Mouse (Mus musculus) embryonic stem cell, embryonic (primary cell): ENCODE data around the gene Lgals2.

Source experiments
- CTCF ChIA-PET, 4 experiments: fragments of 300-600 bp in 2 of 4; fragments of 350-600 bp in 2 of 4; sonication (Branson Sonifier 250); formaldehyde crosslinking; loops; one replicate each; lab custom pipeline; 2022; ENCODE audit warnings: inconsistent platforms in 2 of 4; lab: Charles Lee
- POLR2A ChIA-PET, 4 experiments: fragments of 300-600 bp in 2 of 4; fragments of 350-600 bp in 2 of 4; sonication (Branson Sonifier 250); formaldehyde crosslinking; loops; one replicate each; lab custom pipeline; 2022; ENCODE audit warnings: antibody characterized with exemption in 4 of 4, inconsistent platforms in 1 of 4; lab: Charles Lee

Lgals2 gene

GRCm38 (mm10) chr15:78855303-78855965, at the start of gene Lgals2:
Gene Lgals2 (minus strand): TSS chr15:78855529.
- CTCF ChIA-PET, result interaction anchor here in 2 of 4 experiments (0.6 to 0.8 kb wide), 4 partner anchors 46 to 628 kb away, joined by 3 to 4 read pairs (median 4); partner anchors contain the start of gene Elfn2 (in 1 of the 2)
- POLR2A ChIA-PET, result interaction anchor here in 2 of 4 experiments (1.0 to 2.7 kb wide), 3 partner anchors 9 to 33 kb away, joined by 3 to 17 read pairs (median 9); no protein-coding TSS in a partner anchor

GRCm38 (mm10) chr15:78903243-78903642, 47.9 kb upstream of the Lgals2 start:
- ChIA-PET POLR2A (interaction anchor here (0.5 to 13.5 kb wide), 19 partner anchors 8 to 932 kb away, joined by 3 to 130 read pairs (median 3); partner anchors contain the start of gene Pdxp (in 3 of the 4)), CTCF (interaction anchor here (0.5 to 7.2 kb wide), 56 partner anchors 9 to 327 kb away, joined by 3 to 129 read pairs (median 4); partner anchors contain the start of genes Nol12 (in 2 of the 4), Pdxp (in 2 of the 4), Eif3l (in 1 of the 4) and Gga1 (in 1 of the 4))

- CTCF ChIA-PET, result interaction anchor here (0.5 to 7.2 kb wide), 26 partner anchors 9 to 282 kb away, joined by 3 to 129 read pairs (median 4); partner anchors contain the start of genes Nol12 (in 2 of the 4), Pdxp (in 2 of the 4), Gga1 (in 1 of the 4) and Lgals2 (in 1 of the 4)
Measured at GRCm38 (mm10) chr15:78901422-78901789, 46.1 kb upstream of the Lgals2 start.

GRCm38 (mm10) chr15:78900585-78901421, 45.5 kb upstream of the Lgals2 start:
- ChIA-PET CTCF (interaction anchor here (0.5 to 7.2 kb wide), 23 partner anchors 8 to 282 kb away, joined by 3 to 129 read pairs (median 4); partner anchors contain the start of genes Pdxp (in 2 of the 4), Gga1 (in 1 of the 4), Lgals2 (in 1 of the 4) and Nol12 (in 1 of the 4)), POLR2A (interaction anchor here in 3 of 4 experiments (0.7 to 13.5 kb wide), 22 partner anchors 9 to 536 kb away, joined by 3 to 130 read pairs (median 4); partner anchors contain the start of genes Gga1 (in 2 of the 3), Pdxp (in 2 of the 3) and Nol12 (in 1 of the 3))

More at GRCm38 (mm10) chr15:78901422-78901789, 46.1 kb upstream of the Lgals2 start:
- POLR2A ChIA-PET, result interaction anchor here in 3 of 4 experiments (0.7 to 13.5 kb wide), 19 partner anchors 9 to 261 kb away, joined by 3 to 130 read pairs (median 4); partner anchors contain the start of genes Pdxp (in 3 of the 3), Nol12 (in 2 of the 3) and Gga1 (in 1 of the 3)

- CTCF ChIA-PET, result interaction anchor here in 3 of 4 experiments (0.6 to 7.2 kb wide), 11 partner anchors 12 to 227 kb away, joined by 3 to 129 read pairs (median 8); partner anchors contain the start of genes Pdxp (in 2 of the 3) and Gga1 (in 1 of the 3)
- POLR2A ChIA-PET, result interaction anchor here in 3 of 4 experiments (0.6 to 13.5 kb wide), 18 partner anchors 8 to 537 kb away, joined by 3 to 130 read pairs (median 3); partner anchors contain the start of genes Gga1 (in 2 of the 3), Pdxp (in 2 of the 3) and Nol12 (in 1 of the 3)
Measured at GRCm38 (mm10) chr15:78899740-78900584, 44.6 kb upstream of the Lgals2 start, which contains the start of gene Sh3bp1. Gene Sh3bp1 (plus strand): TSS chr15:78899768.

GRCm38 (mm10) chr15:78899409-78899739, 44.0 kb upstream of the Lgals2 start, which contains the start of gene Gm49510:
Gene Gm49510 (plus strand): TSS chr15:78899667.
- POLR2A ChIA-PET, result interaction anchor here (0.6 to 13.5 kb wide), 18 partner anchors 9 to 100 kb away, joined by 3 to 130 read pairs (median 4); partner anchors contain the start of genes Gga1 (in 2 of the 4) and Pdxp (in 2 of the 4)
- CTCF ChIA-PET, result interaction anchor here in 3 of 4 experiments (0.6 to 7.2 kb wide), 6 partner anchors 13 to 86 kb away, joined by 3 to 129 read pairs (median 4); partner anchors contain the start of gene Pdxp (in 2 of the 3)

- ChIA-PET CTCF (interaction anchor here in 3 of 4 experiments (0.9 to 7.2 kb wide), 7 partner anchors 8 to 17 kb away, joined by 3 to 129 read pairs (median 3); partner anchors contain the start of gene Pdxp (in 2 of the 3)), POLR2A (interaction anchor here (0.6 to 13.5 kb wide), 22 partner anchors 9 to 492 kb away, joined by 3 to 130 read pairs (median 5); partner anchors contain the start of genes Gga1 (in 2 of the 4), Pdxp (in 2 of the 4) and Mpst (in 1 of the 4))
Measured at GRCm38 (mm10) chr15:78898507-78899001, 43.2 kb upstream of the Lgals2 start.

GRCm38 (mm10) chr15:78897488-78897887, 42.2 kb upstream of the Lgals2 start:
- POLR2A ChIA-PET, result interaction anchor here (0.6 to 13.5 kb wide), 21 partner anchors 8 to 1973 kb away, joined by 3 to 130 read pairs (median 5); partner anchors contain the start of genes Gga1 (in 3 of the 4), Pdxp (in 2 of the 4), Nol12 (in 1 of the 4) and Triobp (in 1 of the 4)

GRCm38 (mm10) chr15:78896149-78896548, 40.8 kb upstream of the Lgals2 start:
- ChIA-PET POLR2A (interaction anchor here in 3 of 4 experiments (0.6 to 13.5 kb wide), 14 partner anchors 9 to 501 kb away, joined by 3 to 130 read pairs (median 9); partner anchors contain the start of genes Gga1 (in 2 of the 3) and Pdxp (in 2 of the 3)), CTCF (interaction anchor here in 1 of 4 experiments (0.7 kb wide), 1 partner anchor 246 kb away, joined by 6 read pairs; no protein-coding TSS in a partner anchor)

More at GRCm38 (mm10) chr15:78897488-78897887, 42.2 kb upstream of the Lgals2 start:
- CTCF ChIA-PET, result interaction anchor here (0.5 to 7.2 kb wide), 7 partner anchors 9 to 242 kb away, joined by 3 to 129 read pairs (median 5); partner anchors contain the start of gene Pdxp (in 2 of the 4)

- ChIA-PET CTCF (interaction anchor here in 2 of 4 experiments (0.7 to 1.9 kb wide), 2 partner anchors 18 to 247 kb away, joined by 6 to 7 read pairs; partner anchors contain the start of gene Pdxp (in 1 of the 2)), POLR2A (interaction anchor here in 3 of 4 experiments (0.6 to 13.5 kb wide), 14 partner anchors 9 to 501 kb away, joined by 3 to 130 read pairs (median 8); partner anchors contain the start of genes Pdxp (in 2 of the 3) and Gga1 (in 1 of the 3))
Measured at GRCm38 (mm10) chr15:78895741-78896140, 40.4 kb upstream of the Lgals2 start.

GRCm38 (mm10) chr15:78894726-78895125, 39.4 kb upstream of the Lgals2 start:
- CTCF ChIA-PET, result interaction anchor here (0.6 to 2.4 kb wide), 7 partner anchors 8 to 207 kb away, joined by 3 to 11 read pairs (median 4); partner anchors contain the start of gene Pdxp (in 1 of the 4)

GRCm38 (mm10) chr15:78892440-78892839, 37.1 kb upstream of the Lgals2 start:
- POLR2A ChIA-PET, result interaction anchor here in 2 of 4 experiments (1.0 to 13.5 kb wide), 8 partner anchors 6 to 43 kb away, joined by 3 to 130 read pairs (median 20); partner anchors contain the start of genes Pdxp (in 2 of the 2) and Nol12 (in 1 of the 2)
- CTCF ChIA-PET, result interaction anchor here in 1 of 4 experiments (0.6 to 1.2 kb wide), 2 partner anchors 9 to 20 kb away, joined by 3 to 4 read pairs; no protein-coding TSS in a partner anchor

More at GRCm38 (mm10) chr15:78894726-78895125, 39.4 kb upstream of the Lgals2 start:
- POLR2A ChIA-PET, result interaction anchor here (0.5 to 13.5 kb wide), 17 partner anchors 9 to 303 kb away, joined by 3 to 130 read pairs (median 7); partner anchors contain the start of genes Pdxp (in 2 of the 4), Gga1 (in 1 of the 4) and Triobp (in 1 of the 4)

- POLR2A ChIA-PET, result interaction anchor here in 3 of 4 experiments (0.6 to 7.0 kb wide), 18 partner anchors 6 to 320 kb away, joined by 3 to 48 read pairs (median 4); partner anchors contain the start of genes Gga1 (in 1 of the 3), Nol12 (in 1 of the 3), Sh3bp1 (in 1 of the 3) and Triobp (in 1 of the 3)
- CTCF ChIA-PET, result interaction anchor here in 3 of 4 experiments (0.5 to 2.4 kb wide), 8 partner anchors 9 to 330 kb away, joined by 3 to 12 read pairs (median 4); no protein-coding TSS in a partner anchor
Measured at GRCm38 (mm10) chr15:78889401-78889853, 34.1 kb upstream of the Lgals2 start.

- POLR2A ChIA-PET, result interaction anchor here in 3 of 4 experiments (0.7 to 4.2 kb wide), 4 partner anchors 11 to 342 kb away, joined by 3 to 34 read pairs (median 4); no protein-coding TSS in a partner anchor
- CTCF ChIA-PET, result interaction anchor here in 2 of 4 experiments (0.5 to 0.7 kb wide), 2 partner anchors 60 to 169 kb away, joined by 4 read pairs; no protein-coding TSS in a partner anchor
Measured at GRCm38 (mm10) chr15:78881828-78882227, 26.5 kb upstream of the Lgals2 start.
